Mouse (Mus musculus): Measurements from ENCODE around the gene Ubash3b.

GRCm38 (mm10) chr9:41061446-41061845 lies 100.1 kb downstream of the Ubash3b start:
- TF ChIP-seq CTCF (IDR thresholded peaks at IDR 0.05; ENCODE audit: control insufficient read depth, insufficient read depth, insufficient read length) (no peak), USF1 (IDR thresholded peaks at IDR 0.05; ENCODE audit: low read depth) (no peak), MYOG (IDR thresholded peaks at IDR 0.05; ENCODE audit: control insufficient read depth, extremely low read depth, insufficient read length) (no peak), MAX (IDR thresholded peaks at IDR 0.05) (no peak), CEBPB (IDR thresholded peaks at IDR 0.05; ENCODE audit: low read depth) (no peak), FOSL1 (IDR thresholded peaks at IDR 0.05; ENCODE audit: insufficient read depth, low read length, poor library complexity, severe bottlenecking) (no peak), MYOD1 (IDR thresholded peaks at IDR 0.05; ENCODE audit: control insufficient read depth, insufficient read length, low read depth) (no peak)
